Mouse (Mus musculus): ENCODE data around the gene Tex101.
"Not testable (repeated sequence)": the region's sequence is repeated elsewhere in the genome, so short reads cannot be mapped to it uniquely, and the experiment has no call there.

Gene Tex101

GRCm38 (mm10) chr7:24630116-24630880 lies 46.2 kb downstream of the Tex101 start:
- DNase-seq: no peak

- DNase-seq: no peak
Measured at GRCm38 (mm10) chr7:24629672-24630071, 46.8 kb downstream of the Tex101 start.

- DNase-seq: peak; percentile 88 to 93
Measured at GRCm38 (mm10) chr7:24628685-24629610, 47.5 kb downstream of the Tex101 start.

GRCm38 (mm10) chr7:24622967-24623366 lies 53.5 kb downstream of the Tex101 start:
- no peak for DNase-seq

GRCm38 (mm10) chr7:24621193-24621592 lies 55.3 kb downstream of the Tex101 start:
- no peak for DNase-seq

- no peak for DNase-seq
Measured at GRCm38 (mm10) chr7:24619671-24620397, 56.6 kb downstream of the Tex101 start.

GRCm38 (mm10) chr7:24618374-24618773 lies 58.1 kb downstream of the Tex101 start:
- not testable (repeated sequence) for DNase-seq

All from kidney, postnatal 4 days (tissue).